Mouse (Mus musculus) stomach, postnatal 0 days (tissue): ENCODE data around the gene Hoxa5.

Experiments
- CTCF ChIP-seq: IDR thresholded peaks from 2 replicates; pipeline ENCODE4 v1.5.1; 2016; ENCODE audit warnings: antibody characterized with exemption, low read depth, mild to moderate bottlenecking, moderate library complexity
- EP300 ChIP-seq: optimal IDR thresholded peaks from 2 replicates; pipeline ENCODE3; 2016; ENCODE audit warnings: antibody characterized with exemption

GRCm38 (mm10) chr6:52164626-52165440 is 39.6 kb downstream of the Hoxa5 start, which contains the start of gene Hoxa2:
- TF ChIP-seq CTCF (no peak), EP300 (no peak)
